Comparison of ENCODE assay signal across 17 mouse cellular contexts in genomic region chrX:105003260-105003659, GRCm38 (mm10).
DNase-seq lines count a peak whose midpoint lies in the region; ATAC-seq and TF ChIP-seq lines count a peak whose summit lies in the region.
"Had no signal": no experiment of that assay in that cellular context is flagged by ENCODE, and none has a peak within 500 bp of the region (broad histone marks: within the 10 kb centered on the region; RNA-seq: fewer than 3 reads in every experiment).

No protein-coding gene starts in this region.

- WGBS in forebrain, embryonic 14.5 days, result 38% methylated on average over 3 of the region's 3 CpGs
- whole genome bisulfite sequencing in forebrain, embryonic 15.5 days, result 39% methylated on average over 3 of the region's 3 CpGs
- 26% methylated on average over 3 of the region's 3 CpGs for WGBS in limb, embryonic 11.5 days
- WGBS in lung, postnatal 0 days, result 28% methylated on average over 3 of the region's 3 CpGs

- H3K36me3 ChIP-seq in forebrain, embryonic 14.5 days (ENCODE audit: control insufficient read depth, insufficient read depth, low read length), result no peaks in the 10 kb centered on the region
- no peaks in the 10 kb centered on the region for H3K36me3 ChIP-seq in forebrain, embryonic 15.5 days
- H3K36me3 ChIP-seq in limb, embryonic 11.5 days (ENCODE audit: control insufficient read depth, insufficient read depth, low read length), result no peaks in the 10 kb centered on the region
- H3K36me3 ChIP-seq in lung, postnatal 0 days (ENCODE audit: insufficient read depth, low read length), result no peaks in the 10 kb centered on the region
- H3K36me3 ChIP-seq: embryonic facial prominence, embryonic 13.5 days; heart, embryonic 15.5 days; midbrain, embryonic 10.5 days had no signal

- no peaks in the 10 kb centered on the region for H3K4me1 ChIP-seq in forebrain, embryonic 14.5 days (ENCODE audit: control insufficient read depth, insufficient read depth, low read length)
- H3K4me1 ChIP-seq in forebrain, embryonic 15.5 days, result no peaks in the 10 kb centered on the region
- H3K4me1 ChIP-seq in limb, embryonic 11.5 days (ENCODE audit: control insufficient read depth, insufficient read depth, low read length), result no peaks in the 10 kb centered on the region
- no peaks in the 10 kb centered on the region for H3K4me1 ChIP-seq in lung, postnatal 0 days (ENCODE audit: insufficient read depth, low read depth, low read length)
- H3K4me1 ChIP-seq: embryonic facial prominence, embryonic 13.5 days; heart, embryonic 15.5 days; midbrain, embryonic 10.5 days had no signal

- no peak overlapping the region for H3K9ac ChIP-seq in forebrain, embryonic 14.5 days (ENCODE audit: low read length)
- no peak overlapping the region for H3K9ac ChIP-seq in forebrain, embryonic 15.5 days (replicated peaks)
- no peak overlapping the region for H3K9ac ChIP-seq in limb, embryonic 11.5 days (ENCODE audit: low read length)
- H3K9ac ChIP-seq in lung, postnatal 0 days (replicated peaks; ENCODE audit: low read depth), result no peak overlapping the region
- H3K9ac ChIP-seq: embryonic facial prominence, embryonic 13.5 days; heart, embryonic 15.5 days; liver, embryonic 14.5 days had no signal

- peak; percentile 1 for DNase-seq in forebrain, embryonic 14.5 days (ENCODE audit: low spot score)
- peak; percentile 22 to 29 for DNase-seq in right cerebral cortex, postnatal 10 days (ENCODE audit: low spot score in 2 of 2)
- DNase-seq in right cerebral cortex, adult 18-20 months, result no peak
- peak; percentile 32 for DNase-seq in limb, embryonic 11.5 days (ENCODE audit: low spot score)
- no peak for DNase-seq in adrenal gland, adult 18-20 months (ENCODE audit: low spot score in 2 of 2)
- no peak for DNase-seq in lung, postnatal 0 days (ENCODE audit: low spot score)
- no peak for DNase-seq in frontal cortex, adult 2 months (ENCODE audit: extremely low spot score in 1 of 2, low spot score in 1 of 2)
- DNase-seq: gastrocnemius, adult 2 months; heart, adult 2 months; kidney, postnatal 4 days; lung, postnatal 36 days had no signal

- TF ChIP-seq EP300 in lung, postnatal 0 days (IDR thresholded peaks at IDR 0.05), result no peak

- H3K4me3 ChIP-seq in forebrain, embryonic 14.5 days (ENCODE audit: low read depth, low read length), result no peak overlapping the region
- no peak overlapping the region for H3K4me3 ChIP-seq in forebrain, embryonic 15.5 days
- H3K4me3 ChIP-seq in limb, embryonic 11.5 days (ENCODE audit: low read depth, low read length), result no peak overlapping the region
- H3K4me3 ChIP-seq in lung, postnatal 0 days (ENCODE audit: low read depth, low read length), result no peak overlapping the region
- H3K4me3 ChIP-seq: embryonic facial prominence, embryonic 13.5 days; gastrocnemius, adult 2 months; heart, adult 2 months; heart, embryonic 15.5 days; midbrain, embryonic 10.5 days had no signal

- no peak overlapping the region for H3K4me2 ChIP-seq in forebrain, embryonic 14.5 days (ENCODE audit: low read length)
- no peak overlapping the region for H3K4me2 ChIP-seq in forebrain, embryonic 15.5 days (replicated peaks)
- no peak overlapping the region for H3K4me2 ChIP-seq in limb, embryonic 11.5 days (ENCODE audit: low read depth, severe bottlenecking)
- H3K4me2 ChIP-seq in lung, postnatal 0 days (replicated peaks; ENCODE audit: low read depth, low read length), result no peak overlapping the region
- H3K4me2 ChIP-seq: embryonic facial prominence, embryonic 13.5 days; heart, embryonic 15.5 days had no signal

- no peak for ATAC-seq in forebrain, embryonic 14.5 days
- no peak for ATAC-seq in forebrain, embryonic 15.5 days (replicated peaks)
- 0 out of 2 replicates have a peak, but pooled peaks have one; percentile 51 for ATAC-seq in limb, embryonic 11.5 days (ENCODE audit: insufficient number of reproducible peaks, low FRiP score, low TSS enrichment, low read depth)
- no peak for ATAC-seq in lung, postnatal 0 days
- ATAC-seq: Patski had no signal

- H3K27ac ChIP-seq in forebrain, embryonic 14.5 days (ENCODE audit: low read depth, low read length), result no peak overlapping the region
- H3K27ac ChIP-seq in forebrain, embryonic 15.5 days (replicated peaks), result no peak overlapping the region
- no peak overlapping the region; the same call in 1 of the 2 replicates for H3K27ac ChIP-seq in limb, embryonic 11.5 days (replicated peaks; ENCODE audit: low read depth, low read length)
- H3K27ac ChIP-seq in lung, postnatal 0 days (ENCODE audit: low read length), result no peak overlapping the region
- H3K27ac ChIP-seq: embryonic facial prominence, embryonic 13.5 days; gastrocnemius, adult 2 months; heart, adult 2 months; heart, embryonic 15.5 days; liver, embryonic 14.5 days; midbrain, embryonic 10.5 days had no signal

- peaks cover 4% of the 10 kb centered on the region; the same call in 1 of the 2 replicates for H3K27me3 ChIP-seq in forebrain, embryonic 14.5 days (replicated peaks; ENCODE audit: control insufficient read depth, insufficient read depth, low read length)
- H3K27me3 ChIP-seq in forebrain, embryonic 15.5 days, result peaks cover 9% of the 10 kb centered on the region
- no peaks in the 10 kb centered on the region for H3K27me3 ChIP-seq in limb, embryonic 11.5 days (ENCODE audit: control insufficient read depth, insufficient read depth, low read length)
- no peaks in the 10 kb centered on the region for H3K27me3 ChIP-seq in lung, postnatal 0 days (replicated peaks; ENCODE audit: insufficient read depth, low read length)

- no peaks in the 10 kb centered on the region for H3K9me3 ChIP-seq in forebrain, embryonic 14.5 days (replicated peaks; ENCODE audit: control insufficient read depth, low read length)
- no peaks in the 10 kb centered on the region for H3K9me3 ChIP-seq in forebrain, embryonic 15.5 days
- H3K9me3 ChIP-seq in limb, embryonic 11.5 days (ENCODE audit: control insufficient read depth, low read length), result no peaks in the 10 kb centered on the region
- H3K9me3 ChIP-seq in lung, postnatal 0 days (ENCODE audit: low read length), result no peaks in the 10 kb centered on the region
- H3K9me3 ChIP-seq: embryonic facial prominence, embryonic 13.5 days; heart, embryonic 15.5 days; midbrain, embryonic 10.5 days had no signal

- TF ChIP-seq CTCF in lung, postnatal 0 days (IDR thresholded peaks at IDR 0.05), result no peak

Comparison
In these comparisons a context has a peak if more than half of its experiments do, and no peak if none do; other contexts are left out.
1. DNase-seq: peak in forebrain, embryonic 14.5 days (single experiment), right cerebral cortex, postnatal 10 days (2 of 2) and limb, embryonic 11.5 days (single experiment); none in right cerebral cortex, adult 18-20 months (single experiment), adrenal gland, adult 18-20 months (0 of 2), lung, postnatal 0 days (single experiment) and frontal cortex, adult 2 months (0 of 2).